Mouse (Mus musculus): Measurements from ENCODE around the gene Pepd.

GRCm38 (mm10) chr7:34919809-34920208, 7.6 kb downstream of the Pepd start:
- TF ChIP-seq CHD2 (IDR thresholded peaks at IDR 0.05; ENCODE audit: low read length) (no peak), CTCF (IDR thresholded peaks at IDR 0.05 in 2 of 3, conservative IDR thresholded peaks at IDR 0.05 in 1 of 3; ENCODE audit: control insufficient read depth in 1 of 3, insufficient read depth in 1 of 3, low read depth in 2 of 3, low read length in 3 of 3, poor library complexity in 1 of 3, severe bottlenecking in 1 of 3) (peak; percentile 65 to 91 (median 80)), ETS1 (IDR thresholded peaks at IDR 0.05; ENCODE audit: low read depth, low read length) (no peak), MYC (IDR thresholded peaks at IDR 0.05; ENCODE audit: low read depth, low read length) (no peak), TBP (IDR thresholded peaks at IDR 0.05; ENCODE audit: low read depth, low read length) (no peak), BHLHE40 (IDR thresholded peaks at IDR 0.05; ENCODE audit: borderline replicate concordance, low read depth, low read length) (no peak), POLR2A (IDR thresholded peaks at IDR 0.05; ENCODE audit: control insufficient read depth in 1 of 2, insufficient read depth in 1 of 2, low read depth in 1 of 2, low read length in 2 of 2, poor library complexity in 1 of 2) (no peak), ZMIZ1 (IDR thresholded peaks at IDR 0.05; ENCODE audit: low read depth, low read length) (no peak), POLR2AphosphoS5 (IDR thresholded peaks at IDR 0.05; ENCODE audit: borderline replicate concordance, low read depth, low read length) (no peak), SMC3 (IDR thresholded peaks at IDR 0.05; ENCODE audit: low read depth, low read length) (0 out of 2 replicates have a peak, but pooled peaks have one; percentile 26), UBTF (IDR thresholded peaks at IDR 0.05; ENCODE audit: borderline replicate concordance, insufficient read depth, low read depth, low read length) (no peak)

Measured in MEL (cell line).